Mouse (Mus musculus) MEL (cell line): Measurements from ENCODE around the gene Gm49776.
"Not testable (repeated sequence)": the region's sequence is repeated elsewhere in the genome, so short reads cannot be mapped to it uniquely, and the experiment has no call there.

Source experiments
- CTCF ChIP-seq, 3 experiments: IDR thresholded peaks in 2 of 3; conservative IDR thresholded peaks in 1 of 3; 2 replicates each; pipeline ENCODE4 v1.5.1; 2011 to 2012; ENCODE audit warnings: low read length in 3 of 3, low read depth in 2 of 3, mild to moderate bottlenecking in 2 of 3, improper control_type of control experiment in 1 of 3, inconsistent platforms in 1 of 3, mixed read lengths in 1 of 3, moderate library complexity in 1 of 3; ENCODE audit not compliant: control insufficient read depth in 1 of 3, insufficient read depth in 1 of 3, poor library complexity in 1 of 3, severe bottlenecking in 1 of 3
- EP300 ChIP-seq, 2 experiments: IDR thresholded peaks; 2 replicates each; pipeline ENCODE4 v1.6.1; 2011; ENCODE audit warnings: improper control_type of control experiment in 2 of 2, low read length in 2 of 2, low read depth in 1 of 2, mild to moderate bottlenecking in 1 of 2
- ZC3H11A ChIP-seq: IDR thresholded peaks from 2 replicates; pipeline ENCODE4 v1.6.1; 2012; ENCODE audit warnings: low read depth, mild to moderate bottlenecking, inconsistent platforms, low read length, improper control_type of control experiment

DNA sequence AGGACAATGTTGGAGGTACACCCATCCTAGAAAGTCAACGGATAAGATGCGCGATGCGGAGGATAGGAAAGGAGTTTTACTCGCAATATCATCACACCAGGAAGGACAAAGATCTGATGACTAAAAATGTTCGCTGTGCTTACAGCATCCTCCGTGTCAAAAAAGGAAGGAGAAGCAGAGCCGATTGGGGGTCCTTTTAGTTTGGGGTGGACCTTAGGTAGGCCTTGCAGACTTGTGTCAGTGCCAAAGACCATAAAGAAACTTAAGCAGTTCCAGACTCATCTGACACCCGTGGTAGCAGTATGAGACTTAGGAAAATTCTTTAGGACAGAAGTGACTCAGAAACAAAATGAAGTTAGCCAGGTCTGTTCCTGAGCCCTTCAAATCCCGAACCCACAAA lies 31.5 kb upstream of the Gm49776 start:
- not testable (repeated sequence) for TF ChIP-seq CTCF (IDR thresholded peaks at IDR 0.05 in 2 of 3, conservative IDR thresholded peaks at IDR 0.05 in 1 of 3; ENCODE audit: control insufficient read depth in 1 of 3, insufficient read depth in 1 of 3, low read depth in 2 of 3, low read length in 3 of 3, poor library complexity in 1 of 3, severe bottlenecking in 1 of 3); EP300 (IDR thresholded peaks at IDR 0.05; ENCODE audit: low read depth in 1 of 2, low read length in 2 of 2); ZC3H11A
